In the genomic region with DNA sequence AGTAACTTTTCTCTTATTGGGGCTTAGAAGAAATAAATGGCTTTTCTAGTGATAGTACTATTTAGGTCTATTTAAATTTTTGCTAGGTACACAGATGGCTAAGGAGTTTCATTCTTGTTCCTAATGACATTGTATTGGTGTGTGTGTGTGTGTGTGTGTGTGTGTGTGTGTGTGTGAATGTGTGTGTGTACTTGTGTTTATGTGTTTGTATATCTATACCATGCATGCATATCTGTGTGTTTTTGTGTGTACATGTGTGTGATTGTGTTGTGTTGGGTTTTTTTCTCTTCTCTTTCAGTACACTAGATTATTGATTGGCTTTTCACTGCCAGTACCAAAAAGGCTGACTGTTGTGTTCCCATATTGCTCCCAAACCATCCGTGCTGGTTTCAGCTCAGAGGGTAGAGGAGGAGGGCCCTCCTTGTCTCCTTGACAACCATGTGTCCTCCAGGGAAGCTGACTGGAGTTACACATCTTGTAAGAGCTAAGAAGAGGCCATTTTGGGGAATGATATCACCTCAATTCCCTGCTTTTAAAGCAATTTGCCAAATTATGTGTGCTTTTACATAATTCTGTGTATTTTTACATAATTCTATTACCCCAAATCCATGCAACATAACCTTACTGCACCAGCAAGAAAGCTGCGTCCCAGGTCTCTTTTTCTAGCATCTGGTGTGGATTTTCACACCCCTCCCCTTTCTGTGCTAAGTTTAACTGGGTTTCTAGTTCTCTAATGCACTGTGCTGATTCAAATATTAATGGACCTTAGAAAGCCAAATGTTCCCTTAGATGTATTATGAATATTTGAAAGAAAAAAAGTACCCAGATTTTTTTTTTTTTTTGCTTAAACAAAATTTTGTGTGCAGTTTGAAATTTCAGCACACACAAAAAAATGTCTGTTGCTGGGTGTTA, we compare ENCODE assay signal across 13 mouse cellular contexts.
DNase-seq lines count a peak whose midpoint lies in the region; ATAC-seq lines count a peak whose summit lies in the region.
"Had no signal": no experiment of that assay in that cellular context is flagged by ENCODE, and none has a peak within 500 bp of the region (broad histone marks: within the 10 kb centered on the region; RNA-seq: fewer than 3 reads in every experiment).

No protein-coding gene starts in this region.

- H3K4me2 ChIP-seq in forebrain, embryonic 16.5 days (ENCODE audit: low read length): no peak overlapping the region
- H3K4me2 ChIP-seq: heart, embryonic 15.5 days had no signal

- 42% methylated on average over 2 of the region's 2 CpGs for WGBS in forebrain, embryonic 16.5 days

- no peaks in the 10 kb centered on the region for H3K9me3 ChIP-seq in forebrain, embryonic 16.5 days (ENCODE audit: control insufficient read depth, low read length)
- H3K9me3 ChIP-seq: heart, embryonic 15.5 days; megakaryocyte, embryonic 14.5 days had no signal

- no peak overlapping the region for H3K4me3 ChIP-seq in forebrain, embryonic 16.5 days (replicated peaks; ENCODE audit: low read length)
- H3K4me3 ChIP-seq: heart, embryonic 15.5 days; megakaryocyte, embryonic 14.5 days had no signal

- no peak overlapping the region for H3K27ac ChIP-seq in forebrain, embryonic 16.5 days (ENCODE audit: low read length)
- H3K27ac ChIP-seq: heart, embryonic 15.5 days had no signal

- H3K4me1 ChIP-seq in forebrain, embryonic 16.5 days (replicated peaks; ENCODE audit: control insufficient read depth, insufficient read depth, low read length): peaks cover 3% of the 10 kb centered on the region; the same call in 1 of the 2 replicates
- H3K4me1 ChIP-seq: heart, embryonic 15.5 days; megakaryocyte, embryonic 14.5 days had no signal

- H3K36me3 ChIP-seq in forebrain, embryonic 16.5 days (ENCODE audit: control insufficient read depth, insufficient read depth): no peaks in the 10 kb centered on the region
- H3K36me3 ChIP-seq: heart, embryonic 15.5 days had no signal

- H3K9ac ChIP-seq in forebrain, embryonic 16.5 days (replicated peaks; ENCODE audit: low read depth, low read length): no peak overlapping the region
- H3K9ac ChIP-seq: heart, embryonic 15.5 days had no signal

- peak; percentile 14 for DNase-seq in right cerebral cortex, adult 18-20 months
- DNase-seq in right cerebral cortex, postnatal 14 days: no peak
- DNase-seq in layer of hippocampus, adult 9-11 months: peak; percentile 52
- DNase-seq in retina, postnatal 1 day: peak; percentile 35
- no peak for DNase-seq in kidney, postnatal 10 days
- DNase-seq in lung, postnatal 10 days: no peak
- no peak for DNase-seq in ovary, postnatal 14 days (ENCODE audit: low spot score)
- DNase-seq: cerebellum, postnatal 25 days; lung, adult 18-20 months had no signal

- no peaks in the 10 kb centered on the region for H3K27me3 ChIP-seq in forebrain, embryonic 16.5 days (replicated peaks; ENCODE audit: control insufficient read depth, insufficient read depth, low read length)
- H3K27me3 ChIP-seq: CH12.LX; heart, embryonic 15.5 days; megakaryocyte, embryonic 14.5 days had no signal

- peak; percentile 61; the same call in 1 of the 2 replicates for ATAC-seq in forebrain, embryonic 16.5 days

Comparison
In these comparisons a context has a peak if more than half of its experiments do, and no peak if none do; other contexts are left out.
1. DNase-seq: peak in right cerebral cortex, adult 18-20 months (single experiment), layer of hippocampus, adult 9-11 months (single experiment) and retina, postnatal 1 day (single experiment); none in right cerebral cortex, postnatal 14 days (single experiment), kidney, postnatal 10 days (single experiment), lung, postnatal 10 days (single experiment) and ovary, postnatal 14 days (single experiment).